8 mouse cellular contexts compared by ENCODE assay signal in the genomic region with DNA sequence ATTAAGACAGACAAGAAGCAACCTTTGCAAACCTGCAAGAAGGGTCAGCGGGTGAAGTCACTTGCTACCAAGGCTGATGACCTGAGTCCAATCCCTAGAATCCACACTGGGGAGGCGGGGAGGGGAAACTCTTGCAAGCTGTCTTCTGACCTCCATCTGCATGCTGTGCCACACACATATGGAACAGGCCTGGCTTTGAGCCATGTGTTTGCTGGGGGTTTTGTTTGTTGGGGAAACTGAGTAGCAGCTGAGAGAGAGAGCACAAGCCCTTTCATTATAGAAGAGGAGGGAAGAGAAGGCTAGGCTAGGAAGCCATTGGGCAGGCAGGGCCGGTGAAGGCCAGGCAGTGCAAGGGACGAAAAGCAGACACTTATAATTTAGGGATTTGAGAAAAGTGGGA.
DNase-seq lines count a peak whose midpoint lies in the region; ATAC-seq and TF ChIP-seq lines count a peak whose summit lies in the region.
"Had no signal": no experiment of that assay in that cellular context is flagged by ENCODE, and none has a peak within 500 bp of the region (broad histone marks: within the 10 kb centered on the region; RNA-seq: fewer than 3 reads in every experiment).

No protein-coding gene starts in this region.

- H3K4me1 ChIP-seq in intestine, embryonic 15.5 days (replicated peaks) = peaks cover 21% of the 10 kb centered on the region
- 0 out of 2 replicates have a peak, but pooled peaks cover 2% of the 10 kb centered on the region for H3K4me1 ChIP-seq in intestine, postnatal 0 days (replicated peaks; ENCODE audit: control insufficient read depth, insufficient read depth, low read length)
- peaks cover 44% of the 10 kb centered on the region for H3K4me1 ChIP-seq in forebrain, embryonic 12.5 days
- H3K4me1 ChIP-seq in hindbrain, embryonic 16.5 days (ENCODE audit: control insufficient read depth, insufficient read depth, low read depth, low read length) = peaks cover 34% of the 10 kb centered on the region
- peaks cover 24% of the 10 kb centered on the region for H3K4me1 ChIP-seq in stomach, embryonic 14.5 days (ENCODE audit: control insufficient read depth, insufficient read depth, low read length)

- peak overlapping the region; percentile 75; the same call in 1 of the 2 replicates for H3K27ac ChIP-seq in intestine, embryonic 15.5 days
- no peak overlapping the region for H3K27ac ChIP-seq in intestine, postnatal 0 days (ENCODE audit: low read depth, low read length)
- peak overlapping the region; percentile 42; the same call in 1 of the 2 replicates for H3K27ac ChIP-seq in forebrain, embryonic 12.5 days
- H3K27ac ChIP-seq in hindbrain, embryonic 16.5 days (ENCODE audit: low read depth, low read length) = 0 out of 2 replicates have a peak overlapping the region, but pooled peaks have one; percentile 39
- H3K27ac ChIP-seq in stomach, embryonic 14.5 days (ENCODE audit: low read length) = peak overlapping the region; percentile 53; the same call in 1 of the 2 replicates

- DNase-seq in right cerebral cortex, postnatal 25 days = no peak
- DNase-seq: kidney, postnatal 36 days had no signal

- H3K36me3 ChIP-seq in intestine, embryonic 15.5 days = no peaks in the 10 kb centered on the region
- no peaks in the 10 kb centered on the region for H3K36me3 ChIP-seq in intestine, postnatal 0 days (ENCODE audit: control insufficient read depth, insufficient read depth)
- no peaks in the 10 kb centered on the region for H3K36me3 ChIP-seq in forebrain, embryonic 12.5 days (replicated peaks)
- H3K36me3 ChIP-seq in hindbrain, embryonic 16.5 days (ENCODE audit: control insufficient read depth, insufficient read depth, low read length) = no peaks in the 10 kb centered on the region
- H3K36me3 ChIP-seq in stomach, embryonic 14.5 days (ENCODE audit: control insufficient read depth, insufficient read depth, low read length) = no peaks in the 10 kb centered on the region; the same call in 1 of the 2 replicates

- no peak for ATAC-seq in intestine, embryonic 15.5 days
- ATAC-seq in intestine, postnatal 0 days = no peak
- ATAC-seq in forebrain, embryonic 12.5 days (ENCODE audit: low FRiP score) = peak; percentile 22; the same call in 1 of the 2 replicates
- ATAC-seq in hindbrain, embryonic 16.5 days = no peak
- ATAC-seq in stomach, embryonic 14.5 days (ENCODE audit: insufficient number of reproducible peaks, insufficient read depth, low FRiP score, low read depth) = no peak
- ATAC-seq in frontal cortex, adult (ENCODE audit: low TSS enrichment) = no peak

- H3K9me3 ChIP-seq in intestine, embryonic 15.5 days = no peaks in the 10 kb centered on the region
- H3K9me3 ChIP-seq in intestine, postnatal 0 days (ENCODE audit: control insufficient read depth) = no peaks in the 10 kb centered on the region
- no peaks in the 10 kb centered on the region for H3K9me3 ChIP-seq in forebrain, embryonic 12.5 days
- no peaks in the 10 kb centered on the region for H3K9me3 ChIP-seq in hindbrain, embryonic 16.5 days (ENCODE audit: control insufficient read depth, low read length)
- no peaks in the 10 kb centered on the region for H3K9me3 ChIP-seq in stomach, embryonic 14.5 days (ENCODE audit: control insufficient read depth, low read depth, low read length)

- no peak overlapping the region for H3K4me2 ChIP-seq in intestine, embryonic 15.5 days (replicated peaks)
- no peak overlapping the region for H3K4me2 ChIP-seq in intestine, postnatal 0 days (replicated peaks; ENCODE audit: low read depth)
- H3K4me2 ChIP-seq in forebrain, embryonic 12.5 days = peak overlapping the region; percentile 29
- no peak overlapping the region; the same call in 1 of the 2 replicates for H3K4me2 ChIP-seq in hindbrain, embryonic 16.5 days (ENCODE audit: low read length)
- H3K4me2 ChIP-seq in stomach, embryonic 14.5 days (replicated peaks; ENCODE audit: low read depth, low read length) = no peak overlapping the region

- WGBS in intestine, embryonic 15.5 days = 71% methylated on average over 4 of the region's 4 CpGs
- WGBS in intestine, postnatal 0 days = 79% methylated on average over 4 of the region's 4 CpGs
- 34% methylated on average over 4 of the region's 4 CpGs for WGBS in forebrain, embryonic 12.5 days
- WGBS in hindbrain, embryonic 16.5 days = 46% methylated on average over 4 of the region's 4 CpGs
- 63% methylated on average over 4 of the region's 4 CpGs for WGBS in stomach, embryonic 14.5 days

- no peaks in the 10 kb centered on the region for H3K27me3 ChIP-seq in intestine, embryonic 15.5 days (replicated peaks)
- no peaks in the 10 kb centered on the region for H3K27me3 ChIP-seq in intestine, postnatal 0 days (replicated peaks; ENCODE audit: control insufficient read depth, insufficient read depth, low read length)
- peaks cover 17% of the 10 kb centered on the region for H3K27me3 ChIP-seq in forebrain, embryonic 12.5 days
- H3K27me3 ChIP-seq in hindbrain, embryonic 16.5 days (replicated peaks; ENCODE audit: control insufficient read depth, insufficient read depth, low read length) = no peaks in the 10 kb centered on the region; the same call in 1 of the 2 replicates
- H3K27me3 ChIP-seq in stomach, embryonic 14.5 days (ENCODE audit: control insufficient read depth, insufficient read depth, low read length) = no peaks in the 10 kb centered on the region

- H3K9ac ChIP-seq in intestine, embryonic 15.5 days = no peak overlapping the region
- no peak overlapping the region for H3K9ac ChIP-seq in intestine, postnatal 0 days (ENCODE audit: low read depth, low read length)
- no peak overlapping the region for H3K9ac ChIP-seq in forebrain, embryonic 12.5 days
- no peak overlapping the region; the same call in 1 of the 2 replicates for H3K9ac ChIP-seq in hindbrain, embryonic 16.5 days (ENCODE audit: low read depth, low read length)
- H3K9ac ChIP-seq in stomach, embryonic 14.5 days (replicated peaks; ENCODE audit: low read depth, low read length) = no peak overlapping the region

- no peak for TF ChIP-seq CTCF in intestine, postnatal 0 days (IDR thresholded peaks at IDR 0.05; ENCODE audit: low read depth)

- H3K4me3 ChIP-seq in intestine, embryonic 15.5 days (replicated peaks) = no peak overlapping the region
- no peak overlapping the region for H3K4me3 ChIP-seq in intestine, postnatal 0 days (ENCODE audit: low read depth, low read length)
- H3K4me3 ChIP-seq in forebrain, embryonic 12.5 days (replicated peaks) = no peak overlapping the region
- H3K4me3 ChIP-seq in hindbrain, embryonic 16.5 days (ENCODE audit: low read length) = no peak overlapping the region
- no peak overlapping the region for H3K4me3 ChIP-seq in stomach, embryonic 14.5 days (ENCODE audit: low read depth, low read length)
